Comparison of ENCODE assay signal across 11 mouse cellular contexts in genomic region chr11:16769276-16769675, GRCm38 (mm10). TPM values are rescaled to one million over a fixed set of nuclear protein-coding genes. Genes with fewer than 3 reads are reported as not detected.
A peak's percentile ranks its signal among the peaks of the same experiment; 100 is the strongest.
DNase-seq lines count a peak whose midpoint lies in the region; ATAC-seq lines count a peak whose summit lies in the region.
"Had no signal": no experiment of that assay in that cellular context is flagged by ENCODE, and none has a peak within 500 bp of the region (broad histone marks: within the 10 kb centered on the region; RNA-seq: fewer than 3 reads in every experiment).

No protein-coding gene starts in this region.

- DNase-seq in embryonic facial prominence, embryonic 10.5 days (ENCODE audit: low spot score): no peak
- DNase-seq in lung, postnatal 14 days: no peak
- peak; percentile 96 for DNase-seq in kidney, adult 9 months
- no peak for DNase-seq in adipocyte (ENCODE audit: low spot score)
- DNase-seq: adrenal gland, postnatal 14 days; layer of hippocampus, adult 9-11 months had no signal

- H3K27ac ChIP-seq in embryonic facial prominence, embryonic 12.5 days: no peak overlapping the region
- H3K27ac ChIP-seq in embryonic facial prominence, embryonic 10.5 days (replicated peaks): no peak overlapping the region
- H3K27ac ChIP-seq in lung, embryonic 15.5 days: 0 out of 2 replicates have a peak overlapping the region, but pooled peaks have one; percentile 41
- H3K27ac ChIP-seq in stomach, embryonic 14.5 days (ENCODE audit: low read length): peak overlapping the region; percentile 40; the same call in 1 of the 2 replicates

- no peak overlapping the region for H3K4me2 ChIP-seq in embryonic facial prominence, embryonic 12.5 days (replicated peaks)
- H3K4me2 ChIP-seq in lung, embryonic 15.5 days: no peak overlapping the region
- no peak overlapping the region for H3K4me2 ChIP-seq in stomach, embryonic 14.5 days (replicated peaks; ENCODE audit: low read depth, low read length)
- H3K4me2 ChIP-seq: heart, embryonic 13.5 days had no signal

- H3K36me3 ChIP-seq in embryonic facial prominence, embryonic 12.5 days: no peaks in the 10 kb centered on the region
- no peaks in the 10 kb centered on the region for H3K36me3 ChIP-seq in embryonic facial prominence, embryonic 10.5 days (replicated peaks)
- no peaks in the 10 kb centered on the region for H3K36me3 ChIP-seq in lung, embryonic 15.5 days
- H3K36me3 ChIP-seq in stomach, embryonic 14.5 days (ENCODE audit: control insufficient read depth, insufficient read depth, low read length): no peaks in the 10 kb centered on the region
- H3K36me3 ChIP-seq: heart, embryonic 13.5 days had no signal

- no peaks in the 10 kb centered on the region for H3K9me3 ChIP-seq in embryonic facial prominence, embryonic 12.5 days
- H3K9me3 ChIP-seq in embryonic facial prominence, embryonic 10.5 days: no peaks in the 10 kb centered on the region
- H3K9me3 ChIP-seq in lung, embryonic 15.5 days: no peaks in the 10 kb centered on the region
- no peaks in the 10 kb centered on the region for H3K9me3 ChIP-seq in stomach, embryonic 14.5 days (ENCODE audit: control insufficient read depth, low read depth, low read length)
- H3K9me3 ChIP-seq: heart, embryonic 13.5 days had no signal

- peak; percentile 22; the same call in 1 of the 2 replicates for ATAC-seq in embryonic facial prominence, embryonic 12.5 days (ENCODE audit: insufficient number of reproducible peaks, insufficient read depth, low FRiP score, low TSS enrichment)
- ATAC-seq in lung, embryonic 15.5 days (ENCODE audit: borderline replicate concordance, extremely low read depth, low FRiP score, low TSS enrichment): no peak
- no peak for ATAC-seq in stomach, embryonic 14.5 days (ENCODE audit: insufficient number of reproducible peaks, insufficient read depth, low FRiP score, low read depth)
- no peak for ATAC-seq in inflammation-experienced regulatory T-cells, adult 6 months

- no peak overlapping the region for H3K4me3 ChIP-seq in embryonic facial prominence, embryonic 12.5 days
- no peak overlapping the region for H3K4me3 ChIP-seq in embryonic facial prominence, embryonic 10.5 days
- H3K4me3 ChIP-seq in lung, embryonic 15.5 days: no peak overlapping the region
- no peak overlapping the region for H3K4me3 ChIP-seq in stomach, embryonic 14.5 days (ENCODE audit: low read depth, low read length)
- H3K4me3 ChIP-seq: heart, embryonic 13.5 days had no signal

- no peaks in the 10 kb centered on the region for H3K27me3 ChIP-seq in embryonic facial prominence, embryonic 12.5 days
- H3K27me3 ChIP-seq in embryonic facial prominence, embryonic 10.5 days (replicated peaks; ENCODE audit: low read depth, poor library complexity, severe bottlenecking): no peaks in the 10 kb centered on the region
- H3K27me3 ChIP-seq in lung, embryonic 15.5 days: no peaks in the 10 kb centered on the region
- no peaks in the 10 kb centered on the region for H3K27me3 ChIP-seq in stomach, embryonic 14.5 days (ENCODE audit: control insufficient read depth, insufficient read depth, low read length)

- peaks cover 12% of the 10 kb centered on the region for H3K4me1 ChIP-seq in embryonic facial prominence, embryonic 12.5 days
- H3K4me1 ChIP-seq in embryonic facial prominence, embryonic 10.5 days: peaks cover 16% of the 10 kb centered on the region
- peaks cover 21% of the 10 kb centered on the region for H3K4me1 ChIP-seq in lung, embryonic 15.5 days
- H3K4me1 ChIP-seq in stomach, embryonic 14.5 days (ENCODE audit: control insufficient read depth, insufficient read depth, low read length): peaks cover 16% of the 10 kb centered on the region

- WGBS in embryonic facial prominence, embryonic 12.5 days: 81% methylated on average over 4 of the region's 4 CpGs
- 87% methylated on average over 4 of the region's 4 CpGs for WGBS in embryonic facial prominence, embryonic 10.5 days
- 77% methylated on average over 4 of the region's 4 CpGs for WGBS in lung, embryonic 15.5 days
- WGBS in stomach, embryonic 14.5 days: 81% methylated on average over 4 of the region's 4 CpGs

- H3K9ac ChIP-seq in embryonic facial prominence, embryonic 12.5 days: no peak overlapping the region
- no peak overlapping the region for H3K9ac ChIP-seq in lung, embryonic 15.5 days
- no peak overlapping the region for H3K9ac ChIP-seq in stomach, embryonic 14.5 days (replicated peaks; ENCODE audit: low read depth, low read length)
- H3K9ac ChIP-seq: heart, embryonic 13.5 days had no signal

RNA-seq across cellular contexts. Expression of gene Egfr, which starts 17.3 kb away (rescaled TPM):
- 15.0 and 16.5 TPM in 2 replicates for polyA plus RNA-seq in embryonic facial prominence, embryonic 12.5 days (2016; fragmentation: Nextera tagmentation; extraction: Ambion mirVana)
- 2.3 and 4.4 TPM in 2 replicates for polyA plus RNA-seq in embryonic facial prominence, embryonic 10.5 days (2016; fragmentation: Nextera tagmentation; extraction: Ambion mirVana)
- polyA plus RNA-seq in lung, embryonic 15.5 days (2015; fragmentation: Nextera tagmentation; extraction: Ambion mirVana): 7.1 and 9.3 TPM in 2 replicates
- 21.8 and 26.4 TPM in 2 replicates for polyA plus RNA-seq in stomach, embryonic 14.5 days (2014; fragmentation: Nextera tagmentation; extraction: Ambion mirVana)
- polyA plus RNA-seq in inflammation-experienced regulatory T-cells, adult 6 months (2017; shearing (Covaris generic)): not detected

Comparison
In these comparisons a context has a peak if more than half of its experiments do, and no peak if none do; other contexts are left out.
1. H3K27ac ChIP-seq: peak in lung, embryonic 15.5 days (single experiment) and stomach, embryonic 14.5 days (single experiment); none in embryonic facial prominence, embryonic 12.5 days (single experiment) and embryonic facial prominence, embryonic 10.5 days (single experiment).